Mouse (Mus musculus) MEL (cell line): ENCODE measurements at regions not wholly inside any gene's neighbourhood (a gene's known extent, or its start where the extent isn't known, plus 50 kb on each side); places are given as distances from the start of the nearest gene placed in this dataset.
A peak's percentile ranks its signal among the peaks of the same experiment; 100 is the strongest.

Experiments
- DNase-seq: peaks from one replicate; pipeline ENCODE4 v3.0.0; 2011; ENCODE audit warnings: low read depth, low spot score
- H3K27ac ChIP-seq: 2 replicates; pipeline ENCODE4 v1.5.1; 2012; ENCODE audit warnings: low read depth, mild to moderate bottlenecking, control low read depth, low read length, moderate library complexity; ENCODE audit not compliant: control insufficient read depth
- H3K27me3 ChIP-seq, 2 experiments: fragments of 150-350 bp in 1 of 2; sonication (generic) in 1 of 2; 2 replicates each; pipeline ENCODE4 v1.6.1; 2012; ENCODE audit warnings: low read length in 2 of 2, mild to moderate bottlenecking in 2 of 2, improper control_type of control experiment in 1 of 2, moderate library complexity in 1 of 2; ENCODE audit not compliant: insufficient read depth in 2 of 2, control insufficient read depth in 1 of 2
- H3K36me3 ChIP-seq, 2 experiments: 2 replicates each; pipeline ENCODE4 v1.6.1; 2012 to 2014; ENCODE audit warnings: low read length in 2 of 2, improper control_type of control experiment in 1 of 2, inconsistent platforms in 1 of 2, mild to moderate bottlenecking in 1 of 2; ENCODE audit not compliant: insufficient read depth in 2 of 2, control insufficient read depth in 1 of 2
- H3K4me1 ChIP-seq, 2 experiments: fragments of 150-350 bp in 1 of 2; sonication (generic) in 1 of 2; 2 replicates each; pipeline ENCODE4 v1.6.1; 2012; ENCODE audit warnings: low read length in 2 of 2, improper control_type of control experiment in 1 of 2, mild to moderate bottlenecking in 1 of 2; ENCODE audit not compliant: insufficient read depth in 2 of 2, control insufficient read depth in 1 of 2
- H3K4me3 ChIP-seq, 2 experiments: fragments of 150-350 bp in 1 of 2; sonication (generic) in 1 of 2; 2 replicates each; pipeline ENCODE4 v1.5.1; 2012; ENCODE audit warnings: low read depth in 2 of 2, low read length in 2 of 2, mild to moderate bottlenecking in 2 of 2, moderate library complexity in 2 of 2, control low read depth in 1 of 2, improper control_type of control experiment in 1 of 2; ENCODE audit not compliant: control insufficient read depth in 1 of 2, insufficient read depth in 1 of 2
- H3K79me2 ChIP-seq: 2 replicates; pipeline ENCODE4 v1.6.1; 2012; ENCODE audit warnings: mild to moderate bottlenecking, low read length, moderate library complexity; ENCODE audit not compliant: control insufficient read depth, poor library complexity, insufficient read depth
- H3K9ac ChIP-seq: 2 replicates; pipeline ENCODE4 v1.6.1; 2012; ENCODE audit warnings: low read depth, mild to moderate bottlenecking, control low read depth, low read length, moderate library complexity; ENCODE audit not compliant: control insufficient read depth, poor library complexity, severe bottlenecking
- H3K9me3 ChIP-seq: fragments of 150-350 bp; sonication (generic); replicated peaks from 2 replicates; pipeline ENCODE4 v1.6.1; 2012; ENCODE audit warnings: mild to moderate bottlenecking, low read length, improper control_type of control experiment, moderate library complexity; ENCODE audit not compliant: insufficient read depth
- CTCF ChIP-seq, 3 experiments: IDR thresholded peaks in 2 of 3; conservative IDR thresholded peaks in 1 of 3; 2 replicates each; pipeline ENCODE4 v1.5.1; 2011 to 2012; ENCODE audit warnings: low read length in 3 of 3, low read depth in 2 of 3, mild to moderate bottlenecking in 2 of 3, improper control_type of control experiment in 1 of 3, inconsistent platforms in 1 of 3, mixed read lengths in 1 of 3, moderate library complexity in 1 of 3; ENCODE audit not compliant: control insufficient read depth in 1 of 3, insufficient read depth in 1 of 3, poor library complexity in 1 of 3, severe bottlenecking in 1 of 3
- ELF1 ChIP-seq: IDR thresholded peaks from 2 replicates; pipeline ENCODE4 v1.6.1; 2014; ENCODE audit warnings: low read depth, mild to moderate bottlenecking, inconsistent platforms, low read length, improper control_type of control experiment, moderate library complexity
- ETS1 ChIP-seq: IDR thresholded peaks from 2 replicates; pipeline ENCODE4 v1.6.1; 2012; ENCODE audit warnings: low read depth, mild to moderate bottlenecking, inconsistent platforms, low read length, improper control_type of control experiment, moderate library complexity
- GATA1 ChIP-seq: IDR thresholded peaks from 2 replicates; pipeline ENCODE4 v1.6.1; 2011; ENCODE audit warnings: low read depth, low read length, improper control_type of control experiment
- MAFK ChIP-seq: IDR thresholded peaks from 2 replicates; pipeline ENCODE4 v1.6.1; 2011; ENCODE audit warnings: low read depth, mild to moderate bottlenecking, low read length, improper control_type of control experiment, borderline replicate concordance
- MAX ChIP-seq: IDR thresholded peaks from 2 replicates; pipeline ENCODE4 v1.6.1; 2011; ENCODE audit warnings: low read length, improper control_type of control experiment
- MAZ ChIP-seq: IDR thresholded peaks from 2 replicates; pipeline ENCODE4 v1.6.1; 2012; ENCODE audit warnings: low read depth, mild to moderate bottlenecking, inconsistent platforms, low read length, improper control_type of control experiment
- MEF2A ChIP-seq: IDR thresholded peaks from 2 replicates; pipeline ENCODE4 v1.6.1; 2014; ENCODE audit warnings: low read depth, mild to moderate bottlenecking, inconsistent platforms, low read length, improper control_type of control experiment; ENCODE audit not compliant: poor library complexity, insufficient replicate concordance, severe bottlenecking; ENCODE audit errors: extremely low read depth
- MYC ChIP-seq: IDR thresholded peaks from 2 replicates; pipeline ENCODE4 v1.6.1; 2011; ENCODE audit warnings: low read depth, mild to moderate bottlenecking, low read length, improper control_type of control experiment, moderate library complexity
- NRF1 ChIP-seq: IDR thresholded peaks from 2 replicates; pipeline ENCODE4 v1.6.1; 2014; ENCODE audit warnings: low read depth, mild to moderate bottlenecking, inconsistent platforms, low read length, improper control_type of control experiment, moderate library complexity; ENCODE audit not compliant: poor library complexity, insufficient read depth, severe bottlenecking
- POLR2AphosphoS2 ChIP-seq: IDR thresholded peaks from 2 replicates; pipeline ENCODE4 v1.6.1; 2011; ENCODE audit warnings: low read length, improper control_type of control experiment
- POLR2AphosphoS5 ChIP-seq: IDR thresholded peaks from 2 replicates; pipeline ENCODE4 v1.6.1; 2012; ENCODE audit warnings: low read depth, borderline replicate concordance, mild to moderate bottlenecking, inconsistent platforms, low read length, moderate library complexity, mixed read lengths
- RAD21 ChIP-seq: IDR thresholded peaks from 2 replicates; pipeline ENCODE4 v1.6.1; 2011; ENCODE audit warnings: mild to moderate bottlenecking, low read depth, low read length, improper control_type of control experiment
- SIN3A ChIP-seq: IDR thresholded peaks from 2 replicates; pipeline ENCODE4 v1.6.1; 2012; ENCODE audit warnings: low read length, improper control_type of control experiment, inconsistent platforms
- SMC3 ChIP-seq: IDR thresholded peaks from 2 replicates; pipeline ENCODE4 v1.6.1; 2011; ENCODE audit warnings: low read depth, low read length, improper control_type of control experiment
- TAL1 ChIP-seq: IDR thresholded peaks from 2 replicates; pipeline ENCODE4 v1.6.1; 2012; ENCODE audit warnings: mild to moderate bottlenecking, inconsistent platforms, low read length, moderate library complexity, mixed read lengths
- TCF12 ChIP-seq: IDR thresholded peaks from 2 replicates; pipeline ENCODE4 v1.6.1; 2014; ENCODE audit warnings: low read depth, mild to moderate bottlenecking, inconsistent platforms, low read length, improper control_type of control experiment, moderate library complexity
- ZC3H11A ChIP-seq: IDR thresholded peaks from 2 replicates; pipeline ENCODE4 v1.6.1; 2012; ENCODE audit warnings: low read depth, mild to moderate bottlenecking, inconsistent platforms, low read length, improper control_type of control experiment
- ZKSCAN1 ChIP-seq: IDR thresholded peaks from 2 replicates; pipeline ENCODE4 v1.6.1; 2012; ENCODE audit warnings: low read depth, mild to moderate bottlenecking, inconsistent platforms, low read length, improper control_type of control experiment, moderate library complexity

DNA sequence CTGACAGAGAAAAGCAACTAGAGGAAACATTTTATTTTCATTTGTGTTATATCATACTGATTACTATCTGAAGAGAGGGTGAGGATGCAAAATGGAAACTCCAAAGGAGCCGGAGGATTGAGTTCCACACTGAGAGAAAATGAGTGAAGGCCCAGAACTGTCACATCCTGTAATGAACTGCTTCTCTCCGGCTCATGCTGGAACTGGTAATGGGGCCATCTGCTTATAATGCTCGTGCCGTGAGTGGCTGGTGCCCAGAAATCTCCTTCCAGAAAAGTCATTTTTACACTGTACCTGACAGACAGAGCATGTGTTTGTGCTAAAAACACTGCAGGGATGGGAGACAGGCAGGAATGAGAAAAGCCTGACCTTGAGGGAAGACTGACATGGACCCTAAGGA is 483.5 kb upstream of the Pkdcc start:
- no peak for TF ChIP-seq SIN3A
- no peak for TF ChIP-seq TCF12
- no peak for TF ChIP-seq SMC3
- no peak for TF ChIP-seq ETS1
- TF ChIP-seq POLR2AphosphoS2, result no peak
- no peak for TF ChIP-seq MEF2A
- TF ChIP-seq NRF1, result no peak
- no peak for TF ChIP-seq CTCF (IDR thresholded peaks at IDR 0.05 in 2 of 3, conservative IDR thresholded peaks at IDR 0.05 in 1 of 3; ENCODE audit: control insufficient read depth in 1 of 3, insufficient read depth in 1 of 3, low read depth in 2 of 3, low read length in 3 of 3, poor library complexity in 1 of 3, severe bottlenecking in 1 of 3)
- TF ChIP-seq ZKSCAN1, result no peak
- TF ChIP-seq ELF1, result no peak
- no peak for TF ChIP-seq ZC3H11A
- no peak for TF ChIP-seq MYC
- TF ChIP-seq MAX, result no peak
- no peaks in the 10 kb centered on the region; a peak in 1 of 4 replicates for H3K4me1 ChIP-seq
- no peak overlapping the region for H3K4me3 ChIP-seq
- DNase-seq, result no peak
- H3K9ac ChIP-seq, result no peak overlapping the region
- H3K27ac ChIP-seq, result no peak overlapping the region
- H3K36me3 ChIP-seq, result peaks cover 0 to 2% of the 10 kb centered on the region in 2 experiments; a peak in 1 of 4 replicates
- H3K79me2 ChIP-seq, result no peaks in the 10 kb centered on the region
- no peaks in the 10 kb centered on the region for H3K27me3 ChIP-seq
- H3K9me3 ChIP-seq, result no peaks in the 10 kb centered on the region

GRCm38 (mm10) chr17:82742445-82742844 is 472.6 kb upstream of the Pkdcc start:
- no peak overlapping the region for H3K9ac ChIP-seq
- H3K27me3 ChIP-seq, result no peaks in the 10 kb centered on the region
- peak; percentile 22 for DNase-seq
- H3K36me3 ChIP-seq, result no peaks in the 10 kb centered on the region
- H3K4me3 ChIP-seq, result no peak overlapping the region
- H3K79me2 ChIP-seq, result no peaks in the 10 kb centered on the region
- H3K9me3 ChIP-seq, result no peaks in the 10 kb centered on the region
- peak in 1 of 3 experiments; percentile 46; a peak in 2 of 6 replicates for TF ChIP-seq CTCF (IDR thresholded peaks at IDR 0.05 in 2 of 3, conservative IDR thresholded peaks at IDR 0.05 in 1 of 3; ENCODE audit: control insufficient read depth in 1 of 3, insufficient read depth in 1 of 3, low read depth in 2 of 3, low read length in 3 of 3, poor library complexity in 1 of 3, severe bottlenecking in 1 of 3)
- no peak for TF ChIP-seq POLR2AphosphoS5
- peak; percentile 44 for TF ChIP-seq SMC3
- no peak for TF ChIP-seq MAFK
- TF ChIP-seq MEF2A, result no peak
- no peak for TF ChIP-seq GATA1
- no peak for TF ChIP-seq MYC
- TF ChIP-seq ZKSCAN1, result no peak
- TF ChIP-seq ZC3H11A, result peak; percentile 45
- peak; percentile 68 for TF ChIP-seq RAD21
- TF ChIP-seq ETS1, result no peak
- TF ChIP-seq TAL1, result no peak
- TF ChIP-seq MAX, result no peak
- no peak for TF ChIP-seq MAZ
- no peaks in the 10 kb centered on the region for H3K4me1 ChIP-seq
- H3K27ac ChIP-seq, result no peak overlapping the region
